Mouse (Mus musculus) MEL-GATA-1-ER (cell line): ENCODE results near the gene Cd52.

Experiments used
- DNase-seq: peaks from one replicate; pipeline ENCODE4 v3.0.0-alpha.2; 2012; ENCODE audit warnings: low read depth; ENCODE audit errors: extremely low read depth

Cd52 gene

GRCm38 (mm10) chr4:134092382-134093288, 2.2 kb downstream of the Cd52 start:
- DNase-seq: no peak

GRCm38 (mm10) chr4:134091225-134091529, 3.7 kb downstream of the Cd52 start:
- no peak for DNase-seq

- no peak for DNase-seq
Observed at GRCm38 (mm10) chr4:134090521-134091224, 4.2 kb downstream of the Cd52 start.

DNA sequence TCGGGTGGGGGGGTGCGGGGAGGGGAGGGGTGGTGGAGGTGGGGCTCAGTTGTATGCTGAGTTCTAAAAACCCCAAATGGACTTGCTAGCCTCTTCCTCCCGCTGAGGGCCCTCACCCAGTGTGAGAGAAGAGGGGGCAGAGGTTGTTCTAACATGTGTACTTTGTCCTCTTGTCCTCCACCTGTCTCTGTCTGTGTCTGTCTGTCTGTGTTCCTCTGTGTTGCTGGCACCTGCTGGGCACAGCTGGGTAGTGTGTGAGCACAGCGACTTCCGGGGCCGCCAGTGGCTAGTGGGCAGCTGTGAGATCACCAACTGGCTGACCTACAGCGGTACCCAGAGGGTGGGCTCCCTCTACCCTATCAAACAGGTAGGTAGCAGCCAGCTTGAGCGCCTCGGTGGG, 5.9 kb downstream of the Cd52 start:
- no peak for DNase-seq

GRCm38 (mm10) chr4:134087412-134087811, 7.5 kb downstream of the Cd52 start:
- no peak for DNase-seq

GRCm38 (mm10) chr4:134084999-134085398, 9.9 kb downstream of the Cd52 start:
- no peak for DNase-seq

- DNase-seq: no peak
Observed at GRCm38 (mm10) chr4:134082460-134082859, 12.4 kb downstream of the Cd52 start.

DNA sequence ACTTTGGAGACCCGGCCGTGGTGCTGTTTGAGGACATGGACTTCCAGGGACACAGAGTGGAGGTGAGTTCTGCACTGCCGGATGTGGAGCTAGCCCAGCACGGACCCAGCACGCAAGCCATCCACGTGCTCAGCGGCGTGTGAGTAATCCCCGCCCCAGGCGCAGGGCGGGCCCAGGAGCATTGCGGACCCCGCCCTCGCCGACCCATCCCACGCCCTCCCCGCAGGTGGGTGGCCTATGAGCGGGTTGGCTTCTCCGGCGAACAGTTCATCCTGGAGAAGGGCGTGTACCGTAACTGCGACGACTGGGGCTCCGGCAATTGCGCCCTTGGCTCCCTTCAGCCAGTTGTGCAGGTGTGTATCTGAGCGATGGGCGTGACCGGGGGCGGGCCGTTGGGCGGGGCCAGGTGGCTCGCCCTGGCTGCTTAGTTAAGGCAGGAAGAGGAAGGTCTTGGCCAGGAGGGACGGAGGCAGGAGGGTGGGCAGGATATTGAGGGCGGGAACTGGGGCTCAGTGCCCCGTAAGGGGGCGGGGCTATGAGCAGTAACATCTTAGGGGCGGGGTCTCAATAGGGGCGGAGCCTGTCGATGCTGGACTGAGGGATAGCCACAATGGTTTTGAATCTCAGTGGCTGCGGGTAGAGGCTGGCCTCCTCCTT, 13.0 kb downstream of the Cd52 start:
- peak; percentile 75 for DNase-seq

DNA sequence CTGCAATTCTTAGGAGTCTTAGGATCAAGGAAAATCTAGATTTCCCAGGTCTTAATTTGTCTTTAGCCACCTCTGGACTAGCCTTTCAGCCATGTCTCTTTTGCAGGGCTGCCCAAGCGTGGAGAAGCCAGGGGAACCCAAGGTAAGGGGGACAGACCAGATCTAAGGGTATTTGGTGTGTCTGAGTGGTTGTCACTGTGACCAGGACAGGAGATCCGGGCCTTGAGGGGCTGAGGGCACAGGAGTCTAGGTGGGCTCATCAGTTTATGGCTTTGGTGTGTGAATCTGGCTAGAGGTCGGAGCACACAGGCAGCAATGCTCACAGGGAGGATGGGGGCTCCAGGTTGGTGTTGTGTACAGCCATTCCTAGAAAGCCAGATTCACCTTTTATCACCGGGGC, 14.2 kb downstream of the Cd52 start:
- DNase-seq: no peak

DNA sequence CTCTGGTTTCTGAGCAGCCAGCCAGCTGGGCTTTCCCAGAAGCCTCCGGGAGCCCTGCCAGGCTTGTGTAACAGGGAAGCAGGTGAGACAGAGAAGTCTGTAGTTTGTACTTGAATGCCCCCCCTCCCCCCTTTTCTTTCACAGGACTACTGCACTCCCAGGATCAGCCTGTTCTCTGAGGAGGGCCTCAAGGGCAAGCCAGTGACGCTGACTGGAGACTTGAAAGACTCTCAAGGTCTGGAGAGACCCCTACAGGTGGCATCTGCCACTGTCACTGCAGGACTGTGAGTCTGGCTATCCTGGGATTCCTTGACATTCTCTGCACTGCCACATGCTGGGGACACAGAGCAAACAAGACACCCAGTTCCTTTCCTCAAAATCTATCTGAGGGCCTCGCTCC, 16.2 kb downstream of the Cd52 start:
- no peak for DNase-seq

DNA sequence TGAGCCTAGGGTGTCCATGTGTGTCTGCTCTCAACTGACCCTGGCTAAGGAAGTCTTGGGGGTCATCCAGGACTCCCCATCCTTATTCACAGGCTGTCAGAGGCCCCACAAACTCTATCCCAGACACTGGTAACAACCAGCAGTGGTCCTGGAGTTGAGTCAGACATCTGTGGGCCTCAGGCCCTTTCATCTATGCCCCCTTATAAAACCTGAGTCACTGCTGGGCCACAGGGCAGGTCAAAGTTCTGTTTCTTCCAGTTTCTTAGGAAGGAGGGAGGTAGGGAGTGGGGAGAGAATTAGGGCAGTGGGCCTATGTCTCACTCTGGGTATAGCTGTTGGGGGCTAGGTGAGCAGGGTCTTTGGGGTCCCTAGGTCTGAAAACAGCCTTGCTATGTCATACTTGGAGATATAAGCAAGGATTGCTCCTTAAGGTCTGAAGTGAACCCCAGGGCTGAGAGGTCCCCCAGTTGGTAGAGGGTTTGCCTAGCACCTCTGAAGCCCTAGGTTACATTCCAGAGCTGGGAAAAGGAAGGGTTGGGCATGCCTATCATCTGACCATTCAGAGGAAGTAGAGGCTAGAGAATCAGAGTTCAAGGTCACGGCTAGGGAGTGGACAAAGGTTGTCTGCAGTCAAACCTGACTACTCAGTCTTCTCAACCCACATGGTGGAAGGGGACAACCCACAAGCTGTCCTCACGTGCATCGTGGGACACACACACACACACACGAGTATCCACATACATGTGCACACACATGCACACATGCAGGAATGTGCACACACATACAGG, 25.9 kb downstream of the Cd52 start:
- no peak for DNase-seq

GRCm38 (mm10) chr4:134067833-134068544, 26.9 kb downstream of the Cd52 start:
- no peak for DNase-seq

GRCm38 (mm10) chr4:134067383-134067782, 27.5 kb downstream of the Cd52 start:
- DNase-seq: no peak

DNA sequence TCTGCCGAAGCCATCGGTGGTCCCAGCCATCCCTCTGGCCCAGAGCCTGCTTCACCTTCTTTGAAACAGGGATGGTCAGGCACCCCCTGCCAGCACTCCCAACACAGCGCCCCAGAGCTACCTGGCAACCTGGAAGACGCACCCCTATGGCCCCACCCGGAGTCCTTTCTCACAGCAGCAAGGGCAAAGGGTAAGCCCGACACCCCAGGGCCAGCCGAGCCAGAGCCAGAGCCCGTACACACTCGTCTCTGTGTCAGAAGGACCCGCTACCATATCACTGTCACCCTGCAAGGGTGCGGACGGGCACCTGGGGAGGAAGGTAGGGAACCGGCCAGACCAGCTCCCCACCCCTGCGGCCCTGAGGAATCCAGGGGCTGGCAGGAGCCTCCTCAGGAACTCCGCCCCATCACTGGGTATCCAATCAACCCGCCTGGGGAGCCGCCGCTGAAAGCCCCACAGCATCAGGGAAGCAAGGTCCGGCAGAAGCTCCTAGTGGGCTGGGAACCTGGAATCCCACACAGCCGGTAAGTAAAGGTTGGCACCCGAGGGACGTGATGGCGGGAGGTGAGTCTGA, 29.4 kb downstream of the Cd52 start:
- DNase-seq: no peak

GRCm38 (mm10) chr4:134062561-134062960, 32.3 kb downstream of the Cd52 start:
- DNase-seq: peak; percentile 6

GRCm38 (mm10) chr4:134061944-134062446, 32.9 kb downstream of the Cd52 start:
- peak; percentile 21 for DNase-seq

GRCm38 (mm10) chr4:134061166-134061830, 33.6 kb downstream of the Cd52 start:
- peak; percentile 28 for DNase-seq

DNA sequence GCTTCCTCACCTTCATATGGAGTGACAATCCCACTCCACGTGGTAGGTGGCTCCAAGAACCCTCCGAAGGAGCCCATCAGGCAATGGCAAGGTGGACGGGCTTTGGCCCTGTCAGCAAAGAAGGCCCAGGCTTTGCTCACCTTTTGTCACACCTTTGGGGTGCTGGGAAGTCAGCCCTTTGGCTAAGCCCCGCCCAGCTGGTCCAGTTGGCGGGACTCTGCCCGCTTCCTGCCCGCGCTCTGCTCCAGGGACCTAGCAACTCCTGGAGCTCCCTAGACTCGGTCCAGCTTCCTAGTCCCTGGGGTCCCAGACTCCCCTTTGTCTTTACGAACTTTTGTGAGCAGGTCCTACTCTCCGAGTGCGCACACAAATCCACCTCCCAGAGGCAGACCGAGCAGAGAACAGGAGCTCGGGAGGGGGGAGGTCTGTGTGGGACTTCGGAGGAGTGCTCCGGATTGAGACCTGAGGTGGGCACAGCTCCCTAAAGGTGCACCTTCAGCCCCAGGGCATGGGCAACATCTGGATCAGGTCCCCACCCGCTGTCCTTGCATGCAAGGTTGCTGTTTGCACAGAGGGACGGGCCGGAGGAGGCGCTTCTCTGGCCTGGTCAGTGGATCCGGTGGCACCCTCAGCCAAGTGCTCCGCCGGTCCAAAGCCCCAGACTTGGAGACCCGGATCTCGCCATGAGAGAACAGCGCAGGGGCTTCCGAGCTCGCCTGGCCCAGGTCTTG, 34.6 kb downstream of the Cd52 start, which contains the start of gene Crybg2:
Gene Crybg2, plus strand, starts transcription at position 681 of the 731 bp plus-strand sequence.
- DNase-seq: no peak

DNA sequence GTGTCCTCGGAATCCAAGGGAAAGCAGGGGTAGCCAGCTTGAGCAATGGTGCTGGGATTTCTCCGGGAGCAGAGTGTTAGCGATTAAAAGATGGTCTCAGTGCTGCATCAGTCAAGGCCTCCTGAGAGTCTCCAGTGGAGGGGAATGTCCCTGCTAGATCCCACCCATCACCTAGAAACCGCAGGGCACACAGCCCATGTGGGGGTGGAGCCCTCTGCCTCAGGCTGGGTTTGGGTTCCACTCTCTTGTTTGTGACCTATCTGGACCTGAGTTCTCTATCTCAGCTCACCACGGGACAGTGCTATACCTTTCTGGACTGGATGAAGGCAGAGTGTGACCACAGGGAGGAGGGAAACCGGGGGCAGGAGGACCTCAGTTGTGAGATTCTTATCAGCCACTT, 36.0 kb downstream of the Cd52 start:
- DNase-seq: no peak
